Mouse (Mus musculus) telencephalon, adult 2 months (tissue): Measurements from ENCODE around the gene Tmem104.

Source experiments
- DNase-seq: peaks from one replicate; pipeline ENCODE4 v3.0.0-alpha.2; 2011; ENCODE audit warnings: low read depth, low spot score

The Tmem104 gene

GRCm38 (mm10) chr11:115229021-115229930 is 42.0 kb downstream of the Tmem104 start:
- DNase-seq, result no peak

GRCm38 (mm10) chr11:115231168-115231915 is 44.1 kb downstream of the Tmem104 start:
- DNase-seq, result no peak

GRCm38 (mm10) chr11:115231924-115232323 is 44.6 kb downstream of the Tmem104 start:
- no peak for DNase-seq

- DNase-seq, result no peak
These were observed 45.6 kb downstream of the Tmem104 start for GRCm38 (mm10) chr11:115232889-115233288.

GRCm38 (mm10) chr11:115233526-115234290 is 46.4 kb downstream of the Tmem104 start:
- DNase-seq, result no peak

GRCm38 (mm10) chr11:115234320-115235044 is 47.2 kb downstream of the Tmem104 start:
- DNase-seq, result no peak

- no peak for DNase-seq
These were observed 49.3 kb downstream of the Tmem104 start for GRCm38 (mm10) chr11:115236570-115236969.

- DNase-seq, result no peak
These were observed 54.1 kb downstream of the Tmem104 start for GRCm38 (mm10) chr11:115241402-115241801.

- DNase-seq, result no peak
These were observed 55.5 kb downstream of the Tmem104 start for GRCm38 (mm10) chr11:115242746-115243145.

GRCm38 (mm10) chr11:115243783-115244182 is 56.5 kb downstream of the Tmem104 start:
- no peak for DNase-seq

- DNase-seq, result no peak
These were observed 57.6 kb downstream of the Tmem104 start for GRCm38 (mm10) chr11:115244840-115245239.

GRCm38 (mm10) chr11:115246386-115246785 is 59.1 kb downstream of the Tmem104 start:
- no peak for DNase-seq

- DNase-seq, result no peak
These were observed 60.0 kb downstream of the Tmem104 start for GRCm38 (mm10) chr11:115247240-115247639.

GRCm38 (mm10) chr11:115247945-115248344 is 60.7 kb downstream of the Tmem104 start:
- DNase-seq, result no peak

GRCm38 (mm10) chr11:115249721-115250404 is 62.6 kb downstream of the Tmem104 start:
- DNase-seq, result no peak

- no peak for DNase-seq
These were observed 63.3 kb downstream of the Tmem104 start for GRCm38 (mm10) chr11:115250405-115251090.

GRCm38 (mm10) chr11:115251258-115251657 is 64.0 kb downstream of the Tmem104 start:
- DNase-seq, result no peak

GRCm38 (mm10) chr11:115257775-115258510 is 70.7 kb downstream of the Tmem104 start:
- DNase-seq, result no peak

GRCm38 (mm10) chr11:115259134-115259533 is 71.8 kb downstream of the Tmem104 start:
- DNase-seq, result no peak
